Mouse (Mus musculus): ENCODE data around the gene Actr3.

Actr3 gene

GRCm38 (mm10) chr1:125378889-125379288, 56.6 kb downstream of the Actr3 start:
- in situ Hi-C loops (cut with MboI; ENCODE audit: low sequenced_read_pairs), result no loop called here

- in situ Hi-C loops (cut with MboI; ENCODE audit: low sequenced_read_pairs), result no loop called here
These were observed 62.7 kb downstream of the Actr3 start for GRCm38 (mm10) chr1:125372855-125373254.

GRCm38 (mm10) chr1:125370779-125371178, 64.7 kb downstream of the Actr3 start:
- in situ Hi-C loops (cut with MboI; ENCODE audit: low sequenced_read_pairs), result no loop called here

- in situ Hi-C loops (cut with MboI; ENCODE audit: low sequenced_read_pairs), result no loop called here
These were observed 70.0 kb downstream of the Actr3 start for GRCm38 (mm10) chr1:125365576-125365975.

- in situ Hi-C loops (cut with MboI; ENCODE audit: low sequenced_read_pairs), result no loop called here
These were observed 84.0 kb downstream of the Actr3 start for GRCm38 (mm10) chr1:125351416-125352037.

- in situ Hi-C loops (cut with MboI; ENCODE audit: low sequenced_read_pairs), result no loop called here
These were observed 84.7 kb downstream of the Actr3 start for GRCm38 (mm10) chr1:125350843-125351242.

- in situ Hi-C loops (cut with MboI; ENCODE audit: low sequenced_read_pairs), result no loop called here
These were observed 89.7 kb downstream of the Actr3 start for GRCm38 (mm10) chr1:125345854-125346253.

- in situ Hi-C loops (cut with MboI; ENCODE audit: low sequenced_read_pairs), result no loop called here
These were observed 90.1 kb downstream of the Actr3 start for GRCm38 (mm10) chr1:125345448-125345847.

GRCm38 (mm10) chr1:125343105-125343504, 92.4 kb downstream of the Actr3 start:
- in situ Hi-C loops (cut with MboI; ENCODE audit: low sequenced_read_pairs), result no loop called here
